Mouse (Mus musculus): ENCODE measurements around the gene Fam102a.

- TF ChIP-seq POLR2A (IDR thresholded peaks at IDR 0.05; ENCODE audit: control insufficient read depth, low read depth, low read length) (no peak), CTCF (IDR thresholded peaks at IDR 0.05; ENCODE audit: control insufficient read depth, insufficient read depth, insufficient replicate concordance, low read depth, low read length) (no peak)
Observed at GRCm38 (mm10) chr2:32596725-32597124, 61.6 kb downstream of the Fam102a start.

All from testis, adult 2 months (tissue).